ENCODE assay signal across 17 mouse cellular contexts in the genomic region with DNA sequence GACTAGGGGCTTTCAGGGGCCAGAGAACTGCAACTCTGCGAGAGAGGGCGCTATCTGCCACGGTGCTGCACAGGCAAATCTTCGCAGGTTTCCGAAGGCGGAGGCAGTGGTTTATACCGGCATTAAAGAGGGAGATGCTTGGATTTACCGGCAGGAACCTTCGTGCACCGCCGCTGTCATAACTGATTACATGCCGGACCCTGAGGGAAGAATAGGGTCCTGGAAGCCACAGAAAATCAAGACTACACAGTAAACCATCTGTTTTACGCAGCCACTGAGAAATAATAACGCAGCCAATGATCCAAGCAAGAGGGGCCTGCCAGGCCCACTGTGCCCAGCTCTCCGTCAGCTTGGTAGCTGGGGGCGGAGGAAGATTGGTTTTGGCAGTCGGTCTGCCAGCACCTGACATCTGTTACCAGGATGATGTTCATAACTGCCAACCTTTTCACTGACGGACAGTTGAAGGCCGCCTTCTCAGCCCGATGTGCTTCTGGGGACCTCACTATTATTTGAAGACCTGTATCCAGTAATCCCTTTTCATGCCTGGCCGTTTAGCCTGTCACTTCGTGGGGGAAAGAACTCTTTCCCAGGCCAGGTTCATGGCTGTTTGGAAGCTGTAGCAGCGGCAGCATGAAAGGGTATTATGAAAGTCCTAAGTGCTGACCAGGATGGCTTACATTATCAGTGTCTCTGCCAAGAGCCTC. TPM values are rescaled to one million over a fixed set of nuclear protein-coding genes. Genes with fewer than 3 reads are reported as not detected.
DNase-seq lines count a peak whose midpoint lies in the region; ATAC-seq lines count a peak whose summit lies in the region.
"Had no signal": no experiment of that assay in that cellular context is flagged by ENCODE, and none has a peak within 500 bp of the region (broad histone marks: within the 10 kb centered on the region; RNA-seq: fewer than 3 reads in every experiment).

No protein-coding gene starts in this region.

- WGBS in forebrain, embryonic 16.5 days = 49% methylated on average over 23 of the region's 23 CpGs
- WGBS in midbrain, embryonic 15.5 days = 39% methylated on average over 23 of the region's 23 CpGs

- peak overlapping the region; percentile 24; the same call in 1 of the 2 replicates for H3K9ac ChIP-seq in forebrain, embryonic 16.5 days (replicated peaks; ENCODE audit: low read depth, low read length)
- no peak overlapping the region for H3K9ac ChIP-seq in midbrain, embryonic 15.5 days
- H3K9ac ChIP-seq: heart, embryonic 12.5 days; limb, embryonic 13.5 days; stomach, embryonic 15.5 days had no signal

- no peak overlapping the region for H3K4me2 ChIP-seq in forebrain, embryonic 16.5 days (ENCODE audit: low read length)
- no peak overlapping the region for H3K4me2 ChIP-seq in midbrain, embryonic 15.5 days
- H3K4me2 ChIP-seq: heart, embryonic 12.5 days; limb, embryonic 13.5 days; stomach, embryonic 15.5 days had no signal

- peak; percentile 68 to 71 for DNase-seq in cerebellum, postnatal 14 days
- no peak for DNase-seq in cerebellum, adult 11-12 months
- peak; percentile 51 for DNase-seq in layer of hippocampus, adult 9-11 months
- no peak for DNase-seq in layer of hippocampus, adult 9-10 months (ENCODE audit: low spot score)
- DNase-seq in gastrocnemius, postnatal 36 days = no peak
- no peak for DNase-seq in urinary bladder, postnatal 10 days (ENCODE audit: low spot score)
- DNase-seq: adrenal gland, postnatal 36 days; kidney, adult 9 months; lung, adult 18-20 months; thymus, postnatal 36 days had no signal

- peak overlapping the region; percentile 25; the same call in 1 of the 2 replicates for H3K27ac ChIP-seq in forebrain, embryonic 16.5 days (ENCODE audit: low read length)
- H3K27ac ChIP-seq in midbrain, embryonic 15.5 days = peak overlapping the region; percentile 55; the same call in 1 of the 2 replicates
- H3K27ac ChIP-seq: limb, embryonic 13.5 days; macrophage; stomach, embryonic 15.5 days had no signal

- no peaks in the 10 kb centered on the region for H3K9me3 ChIP-seq in forebrain, embryonic 16.5 days (ENCODE audit: control insufficient read depth, low read length)
- H3K9me3 ChIP-seq in midbrain, embryonic 15.5 days = no peaks in the 10 kb centered on the region
- H3K9me3 ChIP-seq: heart, embryonic 12.5 days; limb, embryonic 13.5 days; stomach, embryonic 15.5 days had no signal

- no peaks in the 10 kb centered on the region for H3K36me3 ChIP-seq in forebrain, embryonic 16.5 days (ENCODE audit: control insufficient read depth, insufficient read depth)
- no peaks in the 10 kb centered on the region for H3K36me3 ChIP-seq in midbrain, embryonic 15.5 days (replicated peaks)
- H3K36me3 ChIP-seq: heart, embryonic 12.5 days; limb, embryonic 13.5 days; stomach, embryonic 15.5 days had no signal

- ATAC-seq in forebrain, embryonic 16.5 days = peak; percentile 74
- peak; percentile 70; the same call in 1 of the 2 replicates for ATAC-seq in midbrain, embryonic 15.5 days (replicated peaks)

- intact Hi-C loops in gastrocnemius, postnatal 36 days (cut with DNase I) = loop anchor here (5.0 kb wide), 1 partner anchor 73 kb away; no protein-coding TSS in a partner anchor

- H3K4me1 ChIP-seq in forebrain, embryonic 16.5 days (replicated peaks; ENCODE audit: control insufficient read depth, insufficient read depth, low read length) = peaks cover 4% of the 10 kb centered on the region; the same call in 1 of the 2 replicates
- H3K4me1 ChIP-seq in midbrain, embryonic 15.5 days = 0 out of 2 replicates have a peak, but pooled peaks cover 8% of the 10 kb centered on the region
- H3K4me1 ChIP-seq: heart, embryonic 12.5 days; limb, embryonic 13.5 days; stomach, embryonic 15.5 days had no signal

- no peak overlapping the region for H3K4me3 ChIP-seq in forebrain, embryonic 16.5 days (replicated peaks; ENCODE audit: low read length)
- no peak overlapping the region for H3K4me3 ChIP-seq in midbrain, embryonic 15.5 days
- H3K4me3 ChIP-seq: heart, embryonic 12.5 days; limb, embryonic 13.5 days; stomach, embryonic 15.5 days had no signal

- H3K27me3 ChIP-seq in forebrain, embryonic 16.5 days (replicated peaks; ENCODE audit: control insufficient read depth, insufficient read depth, low read length) = no peaks in the 10 kb centered on the region
- no peaks in the 10 kb centered on the region for H3K27me3 ChIP-seq in midbrain, embryonic 15.5 days (replicated peaks)
- H3K27me3 ChIP-seq: heart, embryonic 12.5 days; limb, embryonic 13.5 days; stomach, embryonic 15.5 days had no signal

RNA-seq across cellular contexts. Expression of a gene that starts 5.5 kb away (rescaled TPM):
- polyA plus RNA-seq in forebrain, embryonic 16.5 days (2015; fragmentation: Nextera tagmentation; extraction: Ambion mirVana) = 8.2 and 9.2 TPM in 2 replicates
- polyA plus RNA-seq in midbrain, embryonic 15.5 days (2015; fragmentation: Nextera tagmentation; extraction: Ambion mirVana) = 6.5 and 7.1 TPM in 2 replicates
- 10 to 100 TPM; 80.9 to 85.1 TPM for total RNA-seq in gastrocnemius, postnatal 36 days (2021)

RNA-seq across cellular contexts. Expression of a gene that starts 37.1 kb away (rescaled TPM):
- polyA plus RNA-seq in forebrain, embryonic 16.5 days (2015; fragmentation: Nextera tagmentation; extraction: Ambion mirVana) = 1,169 and 1,368 TPM in 2 replicates
- polyA plus RNA-seq in midbrain, embryonic 15.5 days (2015; fragmentation: Nextera tagmentation; extraction: Ambion mirVana) = 320 and 370 TPM in 2 replicates
- 10 to 100 TPM; 15.0 to 16.6 TPM for total RNA-seq in gastrocnemius, postnatal 36 days (2021)

RNA-seq across cellular contexts. Expression of a gene that starts 42.2 kb away (rescaled TPM):
- 0.19 TPM in 1 of 2 replicates, not detected in the other for polyA plus RNA-seq in forebrain, embryonic 16.5 days (2015; fragmentation: Nextera tagmentation; extraction: Ambion mirVana)
- polyA plus RNA-seq in midbrain, embryonic 15.5 days (2015; fragmentation: Nextera tagmentation; extraction: Ambion mirVana) = 0.27 and 0.33 TPM in 2 replicates
- not detected for total RNA-seq in gastrocnemius, postnatal 36 days (2021)
- total RNA-seq: adrenal gland, postnatal 36 days; ES-E14 had no signal
- polyA plus RNA-seq: limb, embryonic 13.5 days; macrophage; stomach, embryonic 15.5 days had no signal

Comparison
In these comparisons a context has a peak if more than half of its experiments do, and no peak if none do; other contexts are left out.
1. DNase-seq: peak in cerebellum, postnatal 14 days (2 of 2) and layer of hippocampus, adult 9-11 months (single experiment); none in cerebellum, adult 11-12 months (single experiment), layer of hippocampus, adult 9-10 months (single experiment), gastrocnemius, postnatal 36 days (0 of 2) and urinary bladder, postnatal 10 days (single experiment).